ENCODE assay signal across 14 mouse cellular contexts in the genomic region with DNA sequence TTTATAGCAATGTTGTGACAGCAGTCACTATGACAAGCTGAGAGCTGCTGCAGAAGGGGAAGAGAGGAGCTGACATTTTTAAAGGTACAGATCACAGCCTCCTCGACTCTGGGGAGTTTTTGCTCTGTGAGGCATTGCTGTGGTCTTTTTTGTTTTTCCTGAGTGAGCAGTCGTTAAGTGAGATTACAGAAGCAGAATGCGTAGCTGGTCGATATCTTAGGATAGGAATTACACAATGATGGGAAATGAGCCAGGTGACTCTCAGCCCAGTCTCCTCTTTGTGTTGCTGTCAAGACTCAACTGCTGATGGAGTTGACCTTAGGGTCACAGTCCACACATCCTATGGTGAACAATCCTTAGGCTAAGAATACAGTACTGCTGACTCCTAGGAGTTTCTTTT. TPM values are rescaled to one million over a fixed set of nuclear protein-coding genes. Genes with fewer than 3 reads are reported as not detected.
DNase-seq lines count a peak whose midpoint lies in the region; ATAC-seq and TF ChIP-seq lines count a peak whose summit lies in the region.
"Had no signal": no experiment of that assay in that cellular context is flagged by ENCODE, and none has a peak within 500 bp of the region (broad histone marks: within the 10 kb centered on the region; RNA-seq: fewer than 3 reads in every experiment).

No protein-coding gene starts in this region.

- TF ChIP-seq POLR2A in liver, adult 2 months (IDR thresholded peaks at IDR 0.05; ENCODE audit: extremely low read depth, insufficient read depth, low read length), result no peak

- H3K9me3 ChIP-seq in liver, embryonic 12.5 days (replicated peaks), result no peaks in the 10 kb centered on the region
- no peaks in the 10 kb centered on the region for H3K9me3 ChIP-seq in heart, embryonic 14.5 days (ENCODE audit: control insufficient read depth, low read length)
- no peaks in the 10 kb centered on the region for H3K9me3 ChIP-seq in midbrain, postnatal 0 days (ENCODE audit: low read length)
- H3K9me3 ChIP-seq: midbrain, embryonic 15.5 days; neural tube, embryonic 13.5 days had no signal

- DNase-seq in adrenal gland, adult 2 months, result peak; percentile 38
- DNase-seq in adrenal gland, postnatal 25 days, result no peak
- DNase-seq in liver, adult 2 months (ENCODE audit: extremely low read depth, low read depth, low spot score), result peak; percentile 81
- peak; percentile 53 for DNase-seq in lung, postnatal 10 days
- DNase-seq in midbrain, postnatal 0 days (ENCODE audit: low spot score), result no peak
- DNase-seq in gastrocnemius, adult 8-10 months (ENCODE audit: low spot score in 2 of 2), result no peak
- DNase-seq: cerebellum, postnatal 10 days; forebrain, postnatal 0 days; right cerebral cortex, postnatal 25 days; thymus, postnatal 14 days had no signal

- ATAC-seq in liver, embryonic 12.5 days, result no peak
- peak; percentile 68 for ATAC-seq in heart, embryonic 14.5 days (ENCODE audit: insufficient number of reproducible peaks, insufficient read depth, low FRiP score, low read depth)
- no peak for ATAC-seq in midbrain, postnatal 0 days (ENCODE audit: low FRiP score)
- ATAC-seq: forebrain, postnatal 0 days; midbrain, embryonic 15.5 days had no signal

- no peak overlapping the region for H3K4me3 ChIP-seq in liver, adult 2 months (ENCODE audit: insufficient read depth, low read depth, low read length)
- no peak overlapping the region for H3K4me3 ChIP-seq in liver, embryonic 12.5 days
- no peak overlapping the region for H3K4me3 ChIP-seq in heart, embryonic 14.5 days (ENCODE audit: control insufficient read depth in 1 of 2, insufficient read depth in 1 of 2, low read depth in 1 of 2, low read length in 2 of 2)
- H3K4me3 ChIP-seq in midbrain, postnatal 0 days (ENCODE audit: low read depth, low read length), result no peak overlapping the region
- H3K4me3 ChIP-seq: midbrain, embryonic 15.5 days; neural tube, embryonic 13.5 days had no signal

- 3% methylated on average over 4 of the region's 4 CpGs for WGBS in liver, adult 2 months
- 15% methylated on average over 4 of the region's 4 CpGs for WGBS in liver, embryonic 12.5 days (ENCODE audit: insufficient replicate concordance)
- under 1% methylated on average over 4 of the region's 4 CpGs for WGBS in heart, embryonic 14.5 days
- 43% methylated on average over 4 of the region's 4 CpGs for WGBS in midbrain, postnatal 0 days

- TF ChIP-seq CTCF in liver, adult 2 months (IDR thresholded peaks at IDR 0.05; ENCODE audit: low read depth, low read length), result no peak
- no peak for TF ChIP-seq CTCF in midbrain, postnatal 0 days (IDR thresholded peaks at IDR 0.05)

- no peaks in the 10 kb centered on the region for H3K79me2 ChIP-seq in liver, adult 2 months (ENCODE audit: control insufficient read depth, insufficient read depth, low read length)

- H3K4me2 ChIP-seq in liver, embryonic 12.5 days, result no peak overlapping the region
- H3K4me2 ChIP-seq in heart, embryonic 14.5 days (ENCODE audit: low read length), result no peak overlapping the region; the same call in 1 of the 2 replicates
- H3K4me2 ChIP-seq in midbrain, postnatal 0 days (ENCODE audit: low read depth, low read length, poor library complexity, severe bottlenecking), result no peak overlapping the region
- H3K4me2 ChIP-seq: midbrain, embryonic 15.5 days; neural tube, embryonic 13.5 days had no signal

- H3K27ac ChIP-seq in liver, adult 2 months (replicated peaks; ENCODE audit: insufficient read depth, low read depth, low read length), result no peak overlapping the region
- H3K27ac ChIP-seq in liver, embryonic 12.5 days, result no peak overlapping the region
- H3K27ac ChIP-seq in heart, embryonic 14.5 days (replicated peaks in 1 of 2; ENCODE audit: control insufficient read depth in 1 of 2, insufficient read depth in 1 of 2, low read depth in 2 of 2, low read length in 2 of 2), result peak overlapping the region; percentile 57 to 72; a peak in 3 of 4 replicates
- H3K27ac ChIP-seq in midbrain, postnatal 0 days (ENCODE audit: low read depth, low read length), result no peak overlapping the region
- H3K27ac ChIP-seq: midbrain, embryonic 15.5 days; neural tube, embryonic 13.5 days had no signal

- H3K36me3 ChIP-seq in liver, adult 2 months (ENCODE audit: control insufficient read depth, insufficient read depth, low read length), result no peaks in the 10 kb centered on the region
- H3K36me3 ChIP-seq in liver, embryonic 12.5 days, result no peaks in the 10 kb centered on the region
- no peaks in the 10 kb centered on the region for H3K36me3 ChIP-seq in heart, embryonic 14.5 days (ENCODE audit: control insufficient read depth, insufficient read depth, low read length)
- H3K36me3 ChIP-seq in midbrain, postnatal 0 days (ENCODE audit: insufficient read depth, low read length), result no peaks in the 10 kb centered on the region
- H3K36me3 ChIP-seq: midbrain, embryonic 15.5 days; neural tube, embryonic 13.5 days had no signal

- H3K9ac ChIP-seq in liver, adult 2 months (ENCODE audit: low read depth, low read length), result no peak overlapping the region
- H3K9ac ChIP-seq in liver, embryonic 12.5 days, result no peak overlapping the region
- H3K9ac ChIP-seq in heart, embryonic 14.5 days (ENCODE audit: low read length), result no peak overlapping the region
- no peak overlapping the region for H3K9ac ChIP-seq in midbrain, postnatal 0 days (replicated peaks; ENCODE audit: low read length, poor library complexity, severe bottlenecking)
- H3K9ac ChIP-seq: forebrain, postnatal 0 days; midbrain, embryonic 15.5 days; neural tube, embryonic 13.5 days had no signal

- H3K4me1 ChIP-seq in liver, adult 2 months (ENCODE audit: control insufficient read depth, insufficient read depth, low read length), result 0 out of 2 replicates have a peak, but pooled peaks cover 3% of the 10 kb centered on the region
- peaks cover 40% of the 10 kb centered on the region for H3K4me1 ChIP-seq in liver, embryonic 12.5 days
- peaks cover 9 to 19% of the 10 kb centered on the region in 2 experiments; a peak in 3 of 4 replicates for H3K4me1 ChIP-seq in heart, embryonic 14.5 days (ENCODE audit: control insufficient read depth in 2 of 2, insufficient read depth in 2 of 2, low read length in 2 of 2)
- no peaks in the 10 kb centered on the region for H3K4me1 ChIP-seq in midbrain, postnatal 0 days (ENCODE audit: insufficient read depth, low read length)
- H3K4me1 ChIP-seq: midbrain, embryonic 15.5 days; neural tube, embryonic 13.5 days had no signal

- H3K27me3 ChIP-seq in liver, adult 2 months (ENCODE audit: control insufficient read depth, insufficient read depth, low read length), result no peaks in the 10 kb centered on the region
- no peaks in the 10 kb centered on the region for H3K27me3 ChIP-seq in liver, embryonic 12.5 days (replicated peaks)
- H3K27me3 ChIP-seq in heart, embryonic 14.5 days (ENCODE audit: control insufficient read depth, insufficient read depth, low read length), result no peaks in the 10 kb centered on the region
- no peaks in the 10 kb centered on the region for H3K27me3 ChIP-seq in midbrain, postnatal 0 days (ENCODE audit: insufficient read depth, low read length)
- H3K27me3 ChIP-seq: midbrain, embryonic 15.5 days; neural tube, embryonic 13.5 days had no signal

RNA-seq across cellular contexts. Expression of a gene that starts 30.0 kb away (rescaled TPM):
- total RNA-seq in adrenal gland, adult 2 months (2021), result 10 to 100 TPM; 23.4 to 32.5 TPM
- 42.9 and 47.6 TPM in 2 replicates for polyA plus RNA-seq in adrenal gland, adult 2 months (2012; rRNA removed)
- 26.5 and 32.9 TPM in 2 replicates for total RNA-seq in adrenal gland, postnatal 25 days (2021)
- 4.2 and 4.4 TPM in 2 replicates for total RNA-seq in liver, adult 2 months (2014; rRNA removed)
- 7.3 and 7.8 TPM in 2 replicates for polyA plus RNA-seq in liver, adult 2 months (2012; rRNA removed)
- polyA plus RNA-seq in liver, embryonic 12.5 days (2016; fragmentation: Nextera tagmentation; extraction: Ambion mirVana), result 29.5 and 30.1 TPM in 2 replicates
- polyA plus RNA-seq in heart, embryonic 14.5 days (2014; fragmentation: Nextera tagmentation; extraction: Ambion mirVana), result 46.7 and 47.6 TPM in 2 replicates
- 26.3 and 28.7 TPM in 2 replicates for total RNA-seq in midbrain, postnatal 0 days (2014; rRNA removed)
- 32.0 and 34.8 TPM in 2 replicates for polyA plus RNA-seq in midbrain, postnatal 0 days (2015; fragmentation: Nextera tagmentation; extraction: Ambion mirVana)
- total RNA-seq in gastrocnemius, adult 8-10 months (2022), result 10 to 100 TPM; 20.2 to 24.2 (median 21.3) TPM

RNA-seq across cellular contexts. Expression of a gene that starts 46.7 kb away (rescaled TPM):
- 10 to 100 TPM; 20.7 to 43.3 TPM for total RNA-seq in adrenal gland, adult 2 months (2021)
- 24.8 and 31.6 TPM in 2 replicates for polyA plus RNA-seq in adrenal gland, adult 2 months (2012; rRNA removed)
- total RNA-seq in adrenal gland, postnatal 25 days (2021), result 21.7 and 26.5 TPM in 2 replicates
- total RNA-seq in liver, adult 2 months (2014; rRNA removed), result 0.13 and 0.18 TPM in 2 replicates
- polyA plus RNA-seq in liver, adult 2 months (2012; rRNA removed), result 0.15 TPM in 2 replicates
- 0.97 and 1.2 TPM in 2 replicates for polyA plus RNA-seq in liver, embryonic 12.5 days (2016; fragmentation: Nextera tagmentation; extraction: Ambion mirVana)
- polyA plus RNA-seq in heart, embryonic 14.5 days (2014; fragmentation: Nextera tagmentation; extraction: Ambion mirVana), result 8.1 and 8.3 TPM in 2 replicates
- total RNA-seq in midbrain, postnatal 0 days (2014; rRNA removed), result 0.47 and 1.2 TPM in 2 replicates
- 2.6 and 3.6 TPM in 2 replicates for polyA plus RNA-seq in midbrain, postnatal 0 days (2015; fragmentation: Nextera tagmentation; extraction: Ambion mirVana)
- 1 to 10 TPM in 3 of 4 experiments, under 1 TPM in 1; 0.39 to 3.4 (median 1.7) TPM for total RNA-seq in gastrocnemius, adult 8-10 months (2022)

Comparison
In these comparisons a context has a peak if more than half of its experiments do, and no peak if none do; other contexts are left out.
1. DNase-seq: peak in adrenal gland, adult 2 months (single experiment), liver, adult 2 months (single experiment) and lung, postnatal 10 days (single experiment); none in adrenal gland, postnatal 25 days (single experiment), midbrain, postnatal 0 days (single experiment) and gastrocnemius, adult 8-10 months (0 of 2).
2. H3K27ac ChIP-seq: peak in heart, embryonic 14.5 days (2 of 2); none in liver, adult 2 months (single experiment), liver, embryonic 12.5 days (single experiment) and midbrain, postnatal 0 days (single experiment).